Mouse (Mus musculus): ENCODE measurements around the gene Vtcn1. TPM values are rescaled to one million over a fixed set of nuclear protein-coding genes. Genes with fewer than 3 reads are reported as not detected.

Vtcn1 gene
- polyA plus RNA-seq, 1 experiment from 2014 or later, result not detected

- H3K4me2 ChIP-seq, result no peak overlapping the region
Observed at GRCm38 (mm10) chr3:100858334-100859002, 33.2 kb downstream of the Vtcn1 start.

GRCm38 (mm10) chr3:100861307-100862303, 36.3 kb downstream of the Vtcn1 start:
- Histone ChIP-seq H3K36me3 (no peaks in the 10 kb centered on the region), H3K4me3 (no peak overlapping the region), H3K4me1 (replicated peaks) (no peaks in the 10 kb centered on the region; the same call in 1 of the 2 replicates), H3K4me2 (no peak overlapping the region), H3K27me3 (no peaks in the 10 kb centered on the region), H3K9me3 (no peaks in the 10 kb centered on the region), H3K27ac (replicated peaks) (0 out of 2 replicates have a peak overlapping the region, but pooled peaks have one; percentile 11), H3K9ac (no peak overlapping the region)
- ATAC-seq (ENCODE audit: low read depth), result no peak
- WGBS, result 66% methylated on average over 23 of the region's 23 CpGs

More at GRCm38 (mm10) chr3:100858334-100859002, 33.2 kb downstream of the Vtcn1 start:
- Histone ChIP-seq H3K36me3 (no peaks in the 10 kb centered on the region), H3K27ac (replicated peaks) (no peak overlapping the region), H3K9ac (no peak overlapping the region), H3K9me3 (no peaks in the 10 kb centered on the region), H3K4me3 (no peak overlapping the region), H3K4me1 (replicated peaks) (peaks cover 6% of the 10 kb centered on the region), H3K27me3 (no peaks in the 10 kb centered on the region)
- WGBS, result 90% methylated on average over 5 of the region's 5 CpGs
- no peak for ATAC-seq (ENCODE audit: low read depth)

- Histone ChIP-seq H3K27ac (replicated peaks) (no peak overlapping the region), H3K4me3 (no peak overlapping the region), H3K9ac (no peak overlapping the region), H3K36me3 (no peaks in the 10 kb centered on the region), H3K9me3 (no peaks in the 10 kb centered on the region), H3K4me1 (replicated peaks) (no peaks in the 10 kb centered on the region), H3K27me3 (no peaks in the 10 kb centered on the region), H3K4me2 (no peak overlapping the region)
- WGBS, result 46% methylated on average over 5 of the region's 5 CpGs
- ATAC-seq (ENCODE audit: low read depth), result no peak
Observed at GRCm38 (mm10) chr3:100866946-100867345, 41.7 kb downstream of the Vtcn1 start.

GRCm38 (mm10) chr3:100877057-100877456, 51.8 kb downstream of the Vtcn1 start:
- Histone ChIP-seq H3K4me1 (replicated peaks) (no peaks in the 10 kb centered on the region), H3K9ac (no peak overlapping the region), H3K36me3 (no peaks in the 10 kb centered on the region), H3K27me3 (no peaks in the 10 kb centered on the region), H3K27ac (replicated peaks) (no peak overlapping the region), H3K4me2 (no peak overlapping the region), H3K4me3 (no peak overlapping the region), H3K9me3 (no peaks in the 10 kb centered on the region)
- 91% methylated on average over 4 of the region's 4 CpGs for WGBS
- ATAC-seq (ENCODE audit: low read depth), result no peak

- no peaks in the 10 kb centered on the region for H3K9me3 ChIP-seq
- H3K4me1 ChIP-seq (replicated peaks), result no peaks in the 10 kb centered on the region
- 81% methylated on average over 6 of the region's 6 CpGs for WGBS
- ATAC-seq (ENCODE audit: low read depth), result no peak
- no peaks in the 10 kb centered on the region for H3K27me3 ChIP-seq
- no peaks in the 10 kb centered on the region for H3K36me3 ChIP-seq
- no peak overlapping the region for H3K9ac ChIP-seq
- no peak overlapping the region for H3K27ac ChIP-seq (replicated peaks)
- H3K4me3 ChIP-seq, result no peak overlapping the region
- H3K4me2 ChIP-seq, result no peak overlapping the region
Observed at GRCm38 (mm10) chr3:100881403-100881802, 56.1 kb downstream of the Vtcn1 start.

- no peaks in the 10 kb centered on the region for H3K27me3 ChIP-seq
- no peak overlapping the region for H3K4me3 ChIP-seq
- no peak overlapping the region for H3K4me2 ChIP-seq
- H3K9ac ChIP-seq, result no peak overlapping the region
- no peak for ATAC-seq (ENCODE audit: low read depth)
- no peaks in the 10 kb centered on the region for H3K36me3 ChIP-seq
- no peak overlapping the region for H3K27ac ChIP-seq (replicated peaks)
- 86% methylated on average over 9 of the region's 9 CpGs for WGBS
- H3K4me1 ChIP-seq (replicated peaks), result no peaks in the 10 kb centered on the region
- no peaks in the 10 kb centered on the region for H3K9me3 ChIP-seq
Observed at GRCm38 (mm10) chr3:100881843-100882634, 56.8 kb downstream of the Vtcn1 start.

- no peaks in the 10 kb centered on the region for H3K4me1 ChIP-seq (replicated peaks)
- no peak overlapping the region for H3K9ac ChIP-seq
- H3K27me3 ChIP-seq, result no peaks in the 10 kb centered on the region
- no peak overlapping the region for H3K4me3 ChIP-seq
- no peak overlapping the region for H3K27ac ChIP-seq (replicated peaks)
- no peaks in the 10 kb centered on the region for H3K9me3 ChIP-seq
- no peak for ATAC-seq (ENCODE audit: low read depth)
- 92% methylated on average over 1 of the region's 1 CpGs for WGBS
- no peaks in the 10 kb centered on the region for H3K36me3 ChIP-seq
- H3K4me2 ChIP-seq, result no peak overlapping the region
Observed at GRCm38 (mm10) chr3:100889234-100889633, 64.0 kb downstream of the Vtcn1 start.

- no peak for ATAC-seq (ENCODE audit: low read depth)
- no peaks in the 10 kb centered on the region for H3K4me1 ChIP-seq (replicated peaks)
- 81% methylated on average over 3 of the region's 3 CpGs for WGBS
- H3K9ac ChIP-seq, result no peak overlapping the region
- no peak overlapping the region for H3K27ac ChIP-seq (replicated peaks)
- H3K36me3 ChIP-seq, result no peaks in the 10 kb centered on the region
- H3K4me2 ChIP-seq, result no peak overlapping the region
- no peaks in the 10 kb centered on the region for H3K9me3 ChIP-seq
- no peak overlapping the region for H3K4me3 ChIP-seq
- H3K27me3 ChIP-seq, result no peaks in the 10 kb centered on the region
Observed at GRCm38 (mm10) chr3:100890406-100890805, 65.1 kb downstream of the Vtcn1 start.

- WGBS, result 56% methylated on average over 11 of the region's 11 CpGs
- Histone ChIP-seq H3K4me3 (no peak overlapping the region), H3K36me3 (no peaks in the 10 kb centered on the region)
Observed at GRCm38 (mm10) chr3:100892383-100893335, 67.4 kb downstream of the Vtcn1 start.

GRCm38 (mm10) chr3:100895500-100895899, 70.2 kb downstream of the Vtcn1 start:
- no peak overlapping the region for H3K4me2 ChIP-seq
- H3K4me1 ChIP-seq (replicated peaks), result no peaks in the 10 kb centered on the region
- H3K27me3 ChIP-seq, result no peaks in the 10 kb centered on the region
- no peak overlapping the region for H3K27ac ChIP-seq (replicated peaks)
- no peak for ATAC-seq (ENCODE audit: low read depth)
- no peaks in the 10 kb centered on the region for H3K36me3 ChIP-seq
- H3K4me3 ChIP-seq, result no peak overlapping the region
- H3K9me3 ChIP-seq, result no peaks in the 10 kb centered on the region
- no peak overlapping the region for H3K9ac ChIP-seq
- WGBS, result 82% methylated on average over 6 of the region's 6 CpGs

More at GRCm38 (mm10) chr3:100892383-100893335, 67.4 kb downstream of the Vtcn1 start:
- no peak overlapping the region for H3K4me2 ChIP-seq
- no peak for ATAC-seq (ENCODE audit: low read depth)
- no peaks in the 10 kb centered on the region for H3K27me3 ChIP-seq
- no peak overlapping the region for H3K27ac ChIP-seq (replicated peaks)
- H3K4me1 ChIP-seq (replicated peaks), result no peaks in the 10 kb centered on the region
- no peak overlapping the region for H3K9ac ChIP-seq
- H3K9me3 ChIP-seq, result no peaks in the 10 kb centered on the region

- Histone ChIP-seq H3K27ac (replicated peaks) (no peak overlapping the region), H3K36me3 (no peaks in the 10 kb centered on the region), H3K4me3 (no peak overlapping the region), H3K4me1 (replicated peaks) (peaks cover 10% of the 10 kb centered on the region), H3K27me3 (no peaks in the 10 kb centered on the region), H3K9ac (no peak overlapping the region), H3K4me2 (no peak overlapping the region), H3K9me3 (no peaks in the 10 kb centered on the region)
- WGBS, result 76% methylated on average over 6 of the region's 6 CpGs
- ATAC-seq (ENCODE audit: low read depth), result no peak
Observed at GRCm38 (mm10) chr3:100906128-100906527, 80.9 kb downstream of the Vtcn1 start.

All from neural tube, embryonic 13.5 days (tissue).